Mouse (Mus musculus) MEL (cell line): ENCODE measurements around the gene Gm3618.
"Not testable (repeated sequence)": the region's sequence is repeated elsewhere in the genome, so short reads cannot be mapped to it uniquely, and the experiment has no call there.

Experiments
- BHLHE40 ChIP-seq: IDR thresholded peaks from 2 replicates; pipeline ENCODE4 v1.6.1; 2012; ENCODE audit warnings: low read depth, mild to moderate bottlenecking, inconsistent platforms, low read length, improper control_type of control experiment, borderline replicate concordance
- CTCF ChIP-seq, 3 experiments: IDR thresholded peaks in 2 of 3; conservative IDR thresholded peaks in 1 of 3; 2 replicates each; pipeline ENCODE4 v1.5.1; 2011 to 2012; ENCODE audit warnings: low read length in 3 of 3, low read depth in 2 of 3, mild to moderate bottlenecking in 2 of 3, improper control_type of control experiment in 1 of 3, inconsistent platforms in 1 of 3, mixed read lengths in 1 of 3, moderate library complexity in 1 of 3; ENCODE audit not compliant: control insufficient read depth in 1 of 3, insufficient read depth in 1 of 3, poor library complexity in 1 of 3, severe bottlenecking in 1 of 3
- KAT2A ChIP-seq: conservative IDR thresholded peaks from 2 replicates; pipeline ENCODE4 v1.6.1; 2012; ENCODE audit warnings: low read depth, low read length, improper control_type of control experiment, inconsistent platforms
- MAX ChIP-seq: IDR thresholded peaks from 2 replicates; pipeline ENCODE4 v1.6.1; 2011; ENCODE audit warnings: low read length, improper control_type of control experiment
- MAZ ChIP-seq: IDR thresholded peaks from 2 replicates; pipeline ENCODE4 v1.6.1; 2012; ENCODE audit warnings: low read depth, mild to moderate bottlenecking, inconsistent platforms, low read length, improper control_type of control experiment
- NELFE ChIP-seq: IDR thresholded peaks from 2 replicates; pipeline ENCODE4 v1.6.1; 2011; ENCODE audit warnings: low read depth, low read length, improper control_type of control experiment
- POLR2A ChIP-seq, 2 experiments: IDR thresholded peaks; 2 replicates each; pipeline ENCODE4 v1.6.1; 2011 to 2012; ENCODE audit warnings: low read length in 2 of 2, mild to moderate bottlenecking in 2 of 2, control low read depth in 1 of 2, improper control_type of control experiment in 1 of 2, low read depth in 1 of 2, moderate library complexity in 1 of 2; ENCODE audit not compliant: control insufficient read depth in 1 of 2, insufficient read depth in 1 of 2, poor library complexity in 1 of 2
- TCF12 ChIP-seq: IDR thresholded peaks from 2 replicates; pipeline ENCODE4 v1.6.1; 2014; ENCODE audit warnings: low read depth, mild to moderate bottlenecking, inconsistent platforms, low read length, improper control_type of control experiment, moderate library complexity
- USF1 ChIP-seq: IDR thresholded peaks from 2 replicates; pipeline ENCODE4 v1.6.1; 2014; ENCODE audit warnings: low read depth, mild to moderate bottlenecking, inconsistent platforms, low read length, improper control_type of control experiment, moderate library complexity
- USF2 ChIP-seq, 2 experiments: IDR thresholded peaks; 2 replicates each; pipeline ENCODE4 v1.6.1; 2011 to 2012; ENCODE audit warnings: improper control_type of control experiment in 2 of 2, low read length in 2 of 2, borderline replicate concordance in 1 of 2, inconsistent platforms in 1 of 2, low read depth in 1 of 2, mild to moderate bottlenecking in 1 of 2; ENCODE audit not compliant: insufficient read depth in 1 of 2
- ZKSCAN1 ChIP-seq: IDR thresholded peaks from 2 replicates; pipeline ENCODE4 v1.6.1; 2012; ENCODE audit warnings: low read depth, mild to moderate bottlenecking, inconsistent platforms, low read length, improper control_type of control experiment, moderate library complexity
- ZNF384 ChIP-seq: IDR thresholded peaks from 2 replicates; pipeline ENCODE4 v1.6.1; 2012; ENCODE audit warnings: low read depth, mild to moderate bottlenecking, inconsistent platforms, low read length, improper control_type of control experiment

- TF ChIP-seq POLR2A (IDR thresholded peaks at IDR 0.05; ENCODE audit: control insufficient read depth in 1 of 2, insufficient read depth in 1 of 2, low read depth in 1 of 2, low read length in 2 of 2, poor library complexity in 1 of 2); CTCF (IDR thresholded peaks at IDR 0.05 in 2 of 3, conservative IDR thresholded peaks at IDR 0.05 in 1 of 3; ENCODE audit: control insufficient read depth in 1 of 3, insufficient read depth in 1 of 3, low read depth in 2 of 3, low read length in 3 of 3, poor library complexity in 1 of 3, severe bottlenecking in 1 of 3); NELFE; MAX; MAZ; ZNF384; TCF12; BHLHE40; ZKSCAN1; USF1; KAT2A; USF2 (IDR thresholded peaks at IDR 0.05; ENCODE audit: borderline replicate concordance in 1 of 2, insufficient read depth in 1 of 2, low read depth in 1 of 2, low read length in 2 of 2): not testable (repeated sequence)
Observed at GRCm38 (mm10) chr14:6304743-6305142, 38.7 kb downstream of the Gm3618 start, which contains the start of gene Gm21103.
